Mouse (Mus musculus) forebrain, embryonic 13.5 days (tissue): ENCODE measurements around the gene Notch4. TPM values are rescaled to one million over a fixed set of nuclear protein-coding genes. Genes with fewer than 3 reads are reported as not detected.

Source experiments
- ATAC-seq: fragments of 200-750 bp; cut with Nextera tagmentation; 2 replicates; pipeline ENCODE4 v1.8.0; 2017
- H3K27ac ChIP-seq: fragments of 300-500 bp; sonication (generic); 2 replicates; pipeline ENCODE4 v1.5.1; 2015; ENCODE audit warnings: inconsistent platforms, mild to moderate bottlenecking, moderate library complexity
- H3K27me3 ChIP-seq: fragments of 300-500 bp; sonication (generic); 2 replicates; pipeline ENCODE4 v1.6.1; 2015; ENCODE audit warnings: mild to moderate bottlenecking, inconsistent platforms
- H3K36me3 ChIP-seq: fragments of 300-500 bp; sonication (generic); 2 replicates; pipeline ENCODE4 v1.6.1; 2015; ENCODE audit warnings: mild to moderate bottlenecking, inconsistent platforms; ENCODE audit not compliant: poor library complexity, severe bottlenecking
- H3K4me1 ChIP-seq: fragments of 300-500 bp; sonication (generic); 2 replicates; pipeline ENCODE4 v1.6.1; 2015; ENCODE audit warnings: inconsistent platforms
- H3K4me2 ChIP-seq: fragments of 300-500 bp; sonication (generic); 2 replicates; pipeline ENCODE4 v1.6.1; 2015; ENCODE audit warnings: inconsistent platforms, mild to moderate bottlenecking, moderate library complexity
- H3K4me3 ChIP-seq: fragments of 300-500 bp; sonication (generic); 2 replicates; pipeline ENCODE4 v1.5.1; 2015; ENCODE audit warnings: mild to moderate bottlenecking, inconsistent platforms
- H3K9ac ChIP-seq: fragments of 300-500 bp; sonication (generic); 2 replicates; pipeline ENCODE4 v1.6.1; 2015; ENCODE audit warnings: mild to moderate bottlenecking, inconsistent platforms
- H3K9me3 ChIP-seq: fragments of 300-500 bp; sonication (generic); replicated peaks from 2 replicates; pipeline ENCODE4 v1.6.1; 2016; ENCODE audit warnings: inconsistent platforms
- WGBS: fragments of 180-500 bp; shearing (Covaris S2); methylation state at CpG from one replicate; pipeline ENCODE4 v1.1.7; 2015; 5-methylcytosine and 5-hydroxymethylcytosine counted together
- polyA plus RNA-seq: library from polyadenylated mRNA; unstranded; fragments of >200 nt; fragmentation: Nextera tagmentation; extraction: Ambion mirVana; gene quantifications from 2 replicates; pipeline ENCODE4 v1.2.1, GENCODE M21; 2015

The Notch4 gene
- polyA plus RNA-seq, 1 experiment from 2014 or later: 4.6 TPM

DNA sequence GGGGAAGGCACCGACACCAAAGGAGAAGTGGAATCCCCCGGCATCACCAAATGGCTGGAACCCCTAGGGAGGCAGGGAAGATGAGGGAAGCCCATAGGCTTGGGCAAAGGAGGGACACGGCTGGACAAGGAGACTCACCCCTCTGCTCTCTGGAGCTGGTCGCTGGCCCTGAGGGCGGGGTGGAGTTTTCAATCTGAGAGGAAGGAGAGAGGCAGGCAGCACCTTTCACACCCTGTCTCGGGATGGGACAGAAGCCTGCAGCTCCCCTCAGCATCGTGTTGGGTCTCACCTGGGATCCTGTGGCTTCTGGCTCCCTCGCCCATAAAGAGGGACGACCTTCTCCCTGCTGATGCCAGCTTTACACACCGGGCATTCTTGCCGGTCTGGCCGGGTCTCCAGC is 37.7 kb downstream of the Notch4 start:
- peak overlapping the region; percentile 83 for H3K4me3 ChIP-seq
- H3K27me3 ChIP-seq: no peaks in the 10 kb centered on the region
- WGBS: 92% methylated on average over 12 of the region's 12 CpGs
- H3K4me2 ChIP-seq: peak overlapping the region; percentile 76
- no peak for ATAC-seq
- peaks cover 23% of the 10 kb centered on the region for H3K36me3 ChIP-seq
- no peaks in the 10 kb centered on the region for H3K9me3 ChIP-seq
- no peak overlapping the region for H3K27ac ChIP-seq
- peaks cover 37% of the 10 kb centered on the region for H3K4me1 ChIP-seq
- peak overlapping the region; percentile 89; the same call in 1 of the 2 replicates for H3K9ac ChIP-seq

- Histone ChIP-seq H3K27me3 (no peaks in the 10 kb centered on the region), H3K4me2 (peak within 1 kb of the TSS; percentile 99), H3K4me3 (peak within 1 kb of the TSS; percentile 93), H3K9me3 (no peaks in the 10 kb centered on the region), H3K9ac (peak within 1 kb of the TSS; percentile 96), H3K4me1 (peaks cover 45% of the 10 kb centered on the region), H3K27ac (peak within 1 kb of the TSS; percentile 91), H3K36me3 (peaks cover 26% of the 10 kb centered on the region)
- ATAC-seq: peak; percentile 97
- under 1% methylated on average over 30 of the region's 30 CpGs for WGBS
These were observed 39.5 kb downstream of the Notch4 start, which contains the start of gene Rnf5 for GRCm38 (mm10) chr17:34603375-34604060. Gene Rnf5, minus strand, starts transcription at chr17:34603690.

GRCm38 (mm10) chr17:34604061-34604508 is 40.0 kb downstream of the Notch4 start, which contains the start of gene Agpat1:
Gene Agpat1, plus strand, starts transcription at chr17:34604262.
- 0% methylated on average over 34 of the region's 35 CpGs for WGBS
- H3K9ac ChIP-seq: peak within 1 kb of the TSS; percentile 96
- no peaks in the 10 kb centered on the region for H3K9me3 ChIP-seq
- peak within 1 kb of the TSS; percentile 93 for H3K4me3 ChIP-seq
- peaks cover 51% of the 10 kb centered on the region for H3K4me1 ChIP-seq
- ATAC-seq: peak; percentile 82
- no peaks in the 10 kb centered on the region for H3K27me3 ChIP-seq
- peaks cover 26% of the 10 kb centered on the region for H3K36me3 ChIP-seq
- peak within 1 kb of the TSS; percentile 99 for H3K4me2 ChIP-seq
- peak within 1 kb of the TSS; percentile 91 for H3K27ac ChIP-seq

DNA sequence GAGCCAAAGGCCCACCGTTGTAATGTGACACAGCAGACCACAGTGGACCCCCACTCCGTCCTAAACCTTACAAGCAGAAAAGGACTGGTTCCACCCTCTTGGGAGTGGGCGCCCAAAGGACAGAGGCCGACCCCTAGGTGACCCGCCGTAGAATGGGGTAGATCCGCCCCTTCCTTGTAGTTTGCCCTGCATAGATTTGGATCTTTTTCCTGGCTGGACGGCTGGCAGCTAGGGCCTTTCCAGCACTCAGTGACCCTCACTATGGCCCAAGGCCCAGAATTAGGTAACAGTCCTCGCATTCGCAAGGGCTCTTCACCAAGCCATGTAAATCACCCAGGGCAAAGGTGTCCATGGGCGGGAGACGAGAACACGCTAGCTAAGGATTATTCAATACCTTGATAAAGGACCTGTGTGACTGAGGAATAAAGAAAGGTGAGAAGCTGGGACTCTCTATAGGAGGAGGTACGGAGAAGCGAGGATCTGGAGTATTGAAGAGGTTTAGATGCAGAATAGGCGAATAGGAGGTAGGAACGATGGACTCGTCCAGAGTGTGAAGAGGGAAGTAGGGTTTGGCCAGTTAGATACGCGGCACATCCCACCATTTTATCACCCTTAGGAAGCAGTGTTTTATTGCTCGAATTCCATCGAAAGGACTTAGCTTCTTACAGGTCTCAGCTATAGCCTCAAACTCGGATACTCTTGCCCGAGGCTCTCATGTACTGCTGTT is 40.6 kb downstream of the Notch4 start:
- Histone ChIP-seq H3K27me3 (no peaks in the 10 kb centered on the region), H3K9ac (peak overlapping the region; percentile 96), H3K4me3 (peak overlapping the region; percentile 93), H3K4me2 (peak overlapping the region; percentile 99), H3K9me3 (no peaks in the 10 kb centered on the region), H3K4me1 (peaks cover 51% of the 10 kb centered on the region), H3K27ac (peak overlapping the region; percentile 91), H3K36me3 (peaks cover 25% of the 10 kb centered on the region)
- no peak for ATAC-seq
- WGBS: 15% methylated on average over 24 of the region's 24 CpGs

- WGBS: under 1% methylated on average over 27 of the region's 30 CpGs
- H3K4me1 ChIP-seq: peaks cover 51% of the 10 kb centered on the region
- H3K4me3 ChIP-seq: peak overlapping the region; percentile 93
- no peaks in the 10 kb centered on the region for H3K9me3 ChIP-seq
- peak overlapping the region; percentile 99 for H3K4me2 ChIP-seq
- no peaks in the 10 kb centered on the region for H3K27me3 ChIP-seq
- peak overlapping the region; percentile 91 for H3K27ac ChIP-seq
- H3K36me3 ChIP-seq: peaks cover 25% of the 10 kb centered on the region
- ATAC-seq: peak; percentile 54
- H3K9ac ChIP-seq: peak overlapping the region; percentile 96
These were observed 41.5 kb downstream of the Notch4 start for GRCm38 (mm10) chr17:34605609-34606008.

GRCm38 (mm10) chr17:34606186-34607039 is 42.3 kb downstream of the Notch4 start:
- H3K9ac ChIP-seq: peak overlapping the region; percentile 96
- peaks cover 51% of the 10 kb centered on the region for H3K4me1 ChIP-seq
- no peaks in the 10 kb centered on the region for H3K9me3 ChIP-seq
- H3K4me2 ChIP-seq: peak overlapping the region; percentile 99
- 17% methylated on average over 32 of the region's 32 CpGs for WGBS
- H3K27ac ChIP-seq: peak overlapping the region; percentile 91
- ATAC-seq: no peak
- peak overlapping the region; percentile 93 for H3K4me3 ChIP-seq
- H3K27me3 ChIP-seq: no peaks in the 10 kb centered on the region
- H3K36me3 ChIP-seq: peaks cover 26% of the 10 kb centered on the region

DNA sequence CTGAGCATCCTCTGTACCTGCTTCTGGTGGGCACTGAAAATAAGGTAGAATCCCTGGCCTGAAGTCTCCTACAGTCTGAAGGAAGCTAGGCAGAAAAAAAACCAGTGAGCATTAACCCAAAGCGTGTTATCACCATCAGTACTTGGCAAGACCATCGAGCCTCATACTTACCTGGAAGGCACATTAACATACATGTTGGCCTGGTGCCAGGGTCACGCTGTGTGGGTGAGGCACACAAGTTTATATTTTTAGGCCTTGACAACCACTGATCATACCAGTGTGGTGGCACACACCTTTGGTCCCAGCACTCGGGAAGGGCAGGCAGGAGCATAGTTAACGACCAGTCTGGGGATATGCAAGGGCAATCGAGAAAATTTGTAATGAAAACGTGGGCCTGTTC is 43.9 kb downstream of the Notch4 start:
- 87% methylated on average over 7 of the region's 7 CpGs for WGBS
- H3K27me3 ChIP-seq: no peaks in the 10 kb centered on the region
- no peak overlapping the region for H3K4me2 ChIP-seq
- peaks cover 39% of the 10 kb centered on the region for H3K4me1 ChIP-seq
- H3K9me3 ChIP-seq: no peaks in the 10 kb centered on the region
- H3K36me3 ChIP-seq: peaks cover 36% of the 10 kb centered on the region
- no peak overlapping the region for H3K4me3 ChIP-seq
- no peak for ATAC-seq
- no peak overlapping the region for H3K9ac ChIP-seq
- H3K27ac ChIP-seq: no peak overlapping the region

DNA sequence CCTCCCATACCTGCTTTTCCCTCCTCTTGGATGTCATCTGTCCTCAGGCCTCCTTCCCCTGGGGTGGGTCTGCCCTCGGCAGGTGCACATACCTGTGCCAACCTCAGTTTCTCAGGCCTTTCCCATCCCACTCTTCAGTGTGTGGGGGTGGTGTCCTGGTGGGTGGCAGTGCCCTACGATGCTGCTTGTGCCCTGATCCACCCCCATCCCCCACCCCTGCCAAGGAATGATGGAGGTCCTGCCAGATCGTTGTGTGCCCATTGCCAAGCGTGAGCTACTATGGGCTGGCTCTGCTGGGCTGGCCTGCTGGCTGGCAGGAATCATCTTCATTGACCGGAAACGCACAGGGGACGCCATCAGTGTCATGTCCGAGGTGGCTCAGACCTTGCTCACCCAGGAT is 47.0 kb downstream of the Notch4 start:
- no peaks in the 10 kb centered on the region for H3K27me3 ChIP-seq
- peaks cover 67% of the 10 kb centered on the region for H3K36me3 ChIP-seq
- H3K4me3 ChIP-seq: no peak overlapping the region
- no peak for ATAC-seq
- H3K9ac ChIP-seq: no peak overlapping the region
- no peak overlapping the region for H3K4me2 ChIP-seq
- H3K27ac ChIP-seq: no peak overlapping the region
- WGBS: 92% methylated on average over 8 of the region's 8 CpGs
- H3K4me1 ChIP-seq: peaks cover 28% of the 10 kb centered on the region
- no peaks in the 10 kb centered on the region for H3K9me3 ChIP-seq

DNA sequence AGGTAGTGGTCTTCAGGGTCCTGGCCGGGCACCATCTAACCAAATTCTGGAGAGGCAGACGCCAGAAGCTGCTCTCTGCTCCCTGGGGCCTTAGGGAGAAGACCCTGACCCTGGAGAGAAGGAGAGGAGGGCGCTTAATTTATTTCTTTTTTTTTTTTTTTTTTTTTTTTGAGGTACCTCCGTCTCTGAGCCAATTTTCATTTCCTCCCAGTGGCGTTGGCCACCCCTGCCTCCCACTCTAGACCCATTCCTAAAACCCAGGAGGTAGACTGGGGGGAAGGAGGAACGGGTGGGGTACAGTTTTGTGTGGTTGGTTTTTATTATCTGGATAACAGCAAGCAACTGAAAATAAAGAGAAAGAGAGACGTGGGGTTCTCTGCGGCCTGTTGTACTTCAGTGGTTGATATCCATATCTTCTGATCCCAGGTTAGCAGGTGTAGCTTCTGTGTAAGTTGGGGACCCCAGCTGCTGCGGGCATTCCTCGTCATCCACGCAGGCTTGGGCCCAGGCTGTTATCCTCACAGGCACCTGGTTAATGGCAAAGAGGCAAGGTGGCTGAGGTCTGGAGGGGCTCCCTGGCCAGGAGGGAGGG is 49.1 kb downstream of the Notch4 start:
- peaks cover 80% of the 10 kb centered on the region for H3K36me3 ChIP-seq
- no peaks in the 10 kb centered on the region for H3K9me3 ChIP-seq
- WGBS: 88% methylated on average over 11 of the region's 11 CpGs
- H3K9ac ChIP-seq: no peak overlapping the region
- H3K4me2 ChIP-seq: no peak overlapping the region
- H3K4me1 ChIP-seq: peaks cover 8% of the 10 kb centered on the region
- H3K27ac ChIP-seq: no peak overlapping the region
- H3K27me3 ChIP-seq: no peaks in the 10 kb centered on the region
- no peak for ATAC-seq
- H3K4me3 ChIP-seq: no peak overlapping the region

DNA sequence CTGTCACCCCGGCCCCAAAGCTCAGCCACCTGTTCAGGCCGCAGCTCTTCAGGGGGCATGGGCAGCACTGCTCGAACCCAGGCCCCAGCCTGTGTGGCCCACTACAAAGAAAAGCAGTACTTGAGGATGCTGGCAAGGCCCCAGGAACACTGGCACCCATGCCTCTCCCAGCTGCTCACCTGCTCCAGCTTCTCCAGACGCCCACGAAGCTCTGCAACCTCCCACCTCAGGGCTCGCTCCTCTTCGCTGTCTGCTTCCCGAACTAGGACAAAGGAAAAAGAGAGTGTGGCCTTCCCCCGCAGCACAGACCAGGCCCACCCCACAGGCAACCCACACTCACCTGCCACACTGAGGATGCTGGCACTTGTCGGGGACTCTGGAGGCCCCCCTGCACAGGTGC is 49.8 kb downstream of the Notch4 start:
- H3K4me2 ChIP-seq: no peak overlapping the region
- peaks cover 80% of the 10 kb centered on the region for H3K36me3 ChIP-seq
- WGBS: 90% methylated on average over 10 of the region's 10 CpGs
- no peaks in the 10 kb centered on the region for H3K9me3 ChIP-seq
- H3K27me3 ChIP-seq: no peaks in the 10 kb centered on the region
- no peak overlapping the region for H3K9ac ChIP-seq
- ATAC-seq: no peak
- H3K4me1 ChIP-seq: peaks cover 3% of the 10 kb centered on the region; the same call in 1 of the 2 replicates
- H3K4me3 ChIP-seq: no peak overlapping the region
- no peak overlapping the region for H3K27ac ChIP-seq

DNA sequence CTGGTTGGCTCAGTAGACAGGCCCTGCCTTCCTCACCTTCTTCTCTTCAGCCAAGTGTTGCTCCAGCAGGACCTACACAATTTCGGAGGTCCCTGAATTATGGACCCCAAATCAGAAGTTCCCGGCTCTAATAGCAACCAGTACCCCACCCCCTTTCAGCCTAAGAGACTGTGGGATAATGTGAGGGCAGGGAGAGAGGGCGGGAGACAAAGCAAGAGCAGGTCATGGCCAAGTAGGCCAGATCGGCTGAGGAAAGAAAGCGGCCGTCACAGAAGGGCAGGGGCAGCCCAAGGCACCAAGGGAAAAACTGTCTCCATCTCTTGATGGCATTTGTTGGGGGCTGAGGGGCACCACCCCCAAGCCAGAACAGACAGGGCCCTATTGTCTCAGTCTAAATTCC is 51.8 kb downstream of the Notch4 start, which contains the start of gene Egfl8:
Gene Egfl8 (minus strand): TSS at position 101 of the 400 bp plus-strand sequence.
- no peaks in the 10 kb centered on the region for H3K9me3 ChIP-seq
- 70% methylated on average over 6 of the region's 6 CpGs for WGBS
- H3K36me3 ChIP-seq: peaks cover 71% of the 10 kb centered on the region
- H3K27me3 ChIP-seq: no peaks in the 10 kb centered on the region
- H3K4me2 ChIP-seq: no peak within 1 kb of the TSS
- H3K27ac ChIP-seq: no peak within 1 kb of the TSS
- H3K4me1 ChIP-seq: no peaks in the 10 kb centered on the region
- ATAC-seq: no peak
- H3K9ac ChIP-seq: no peak within 1 kb of the TSS
- H3K4me3 ChIP-seq: no peak within 1 kb of the TSS
